Mouse (Mus musculus): ENCODE measurements around the gene Cdsn. TPM values are rescaled to one million over a fixed set of nuclear protein-coding genes. Genes with fewer than 3 reads are reported as not detected.

Gene Cdsn
- polyA plus RNA-seq, 1 experiment = 19.7 TPM

DNA sequence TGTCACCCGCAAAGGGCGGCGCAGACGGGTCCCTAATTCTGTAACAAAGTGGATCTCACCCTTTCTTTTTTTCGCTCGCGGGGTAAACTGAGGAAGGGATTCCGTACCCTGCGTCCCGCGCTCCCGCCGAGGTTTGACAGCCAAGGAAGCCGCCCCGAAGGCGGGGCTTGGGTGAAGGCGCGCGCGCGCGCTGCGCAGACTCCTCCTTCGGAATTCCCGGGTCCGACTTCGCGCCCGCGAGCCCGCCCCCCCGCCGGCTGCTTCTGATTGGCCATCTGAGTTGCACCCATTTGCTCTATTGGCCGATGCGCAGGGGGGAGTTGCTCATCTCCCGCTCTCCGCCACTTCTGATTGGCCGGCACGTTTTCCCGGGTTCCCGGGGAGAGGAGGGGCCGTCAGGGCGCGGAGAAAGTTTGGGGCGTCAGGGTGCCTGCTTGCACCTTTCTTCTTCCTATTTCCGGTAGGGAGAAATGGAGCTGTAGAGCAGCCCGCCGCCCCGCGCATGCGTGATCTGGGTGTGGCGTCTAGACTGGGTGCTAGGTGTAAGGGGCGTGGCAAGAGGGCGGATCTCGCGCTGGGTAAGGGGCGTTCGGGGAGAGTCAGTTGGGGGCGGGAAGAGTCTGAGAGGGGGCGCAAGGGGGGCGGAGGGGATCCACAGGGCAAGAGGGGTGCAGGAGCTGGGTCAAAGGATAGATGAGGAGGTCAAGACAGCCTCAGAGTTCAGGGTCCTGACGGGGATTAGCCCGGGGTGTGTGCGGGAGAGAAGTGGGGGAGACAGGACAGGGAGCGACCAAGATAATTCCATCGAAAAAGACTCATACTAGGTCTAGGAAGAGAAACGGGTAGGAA, 35.1 kb upstream of the Cdsn start, which contains the start of the genes Tcf19 and Cchcr1:
TSS of gene Tcf19 (minus strand) at position 173 of the 849 bp plus-strand sequence.
TSS of gene Cchcr1 (plus strand) at position 449 of the 849 bp plus-strand sequence.
- Histone ChIP-seq H3K4me3 (ENCODE audit: insufficient read depth, low read depth, low read length) (peak within 1 kb of the TSS; percentile 55), H3K27ac (replicated peaks; ENCODE audit: low read depth, low read length) (no peak within 1 kb of the TSS)

GRCm38 (mm10) chr17:35517526-35517925, 34.4 kb upstream of the Cdsn start:
- Histone ChIP-seq H3K4me1 (ENCODE audit: control insufficient read depth, insufficient read depth, insufficient read length, low read length) (peaks cover 5% of the 10 kb centered on the region; the same call in 1 of the 2 replicates), H3K27ac (replicated peaks; ENCODE audit: low read depth, low read length) (no peak overlapping the region), H3K4me3 (ENCODE audit: insufficient read depth, low read depth, low read length) (peak overlapping the region; percentile 55)

More for the DNA sequence above, 35.1 kb upstream of the Cdsn start, which contains the start of the genes Tcf19 and Cchcr1:
- peaks cover 5% of the 10 kb centered on the region; the same call in 1 of the 2 replicates for H3K4me1 ChIP-seq (ENCODE audit: control insufficient read depth, insufficient read depth, insufficient read length, low read length)

- H3K4me3 ChIP-seq (ENCODE audit: insufficient read depth, low read depth, low read length) = no peak overlapping the region
- no peaks in the 10 kb centered on the region for H3K4me1 ChIP-seq (ENCODE audit: control insufficient read depth, insufficient read depth, insufficient read length, low read length)
- H3K27ac ChIP-seq (replicated peaks; ENCODE audit: low read depth, low read length) = no peak overlapping the region
Measured at GRCm38 (mm10) chr17:35524354-35524753, 27.6 kb upstream of the Cdsn start.

DNA sequence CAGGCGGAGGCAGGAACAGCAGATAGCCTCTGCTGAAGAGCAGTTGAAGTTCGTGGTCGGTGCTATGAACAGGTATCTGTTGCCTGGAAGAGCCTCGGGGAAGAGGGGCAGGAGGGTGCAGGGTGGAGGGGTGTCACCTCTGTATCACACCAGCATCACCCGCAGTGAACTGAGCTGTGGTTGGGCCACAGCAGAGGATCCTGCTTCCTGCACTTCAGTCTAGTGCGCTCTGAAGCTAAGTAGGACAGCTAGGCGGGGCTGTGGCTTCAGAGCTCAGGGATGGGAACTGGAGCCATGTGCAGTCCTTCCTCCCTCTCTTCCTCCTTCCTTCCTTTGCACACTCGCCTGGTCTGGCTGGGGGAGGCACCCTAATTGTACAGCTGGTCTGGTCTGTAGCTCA, 25.3 kb upstream of the Cdsn start:
- Histone ChIP-seq H3K27ac (replicated peaks; ENCODE audit: low read depth, low read length) (no peak overlapping the region), H3K4me1 (ENCODE audit: control insufficient read depth, insufficient read depth, insufficient read length, low read length) (no peaks in the 10 kb centered on the region), H3K4me3 (ENCODE audit: insufficient read depth, low read depth, low read length) (no peak overlapping the region)

GRCm38 (mm10) chr17:35532360-35532759, 19.6 kb upstream of the Cdsn start:
- H3K27ac ChIP-seq (replicated peaks; ENCODE audit: low read depth, low read length) = no peak overlapping the region
- H3K4me3 ChIP-seq (ENCODE audit: insufficient read depth, low read depth, low read length) = no peak overlapping the region
- no peaks in the 10 kb centered on the region for H3K4me1 ChIP-seq (ENCODE audit: control insufficient read depth, insufficient read depth, insufficient read length, low read length)

GRCm38 (mm10) chr17:35532901-35533300, 19.0 kb upstream of the Cdsn start, which contains the start of gene Psors1c2:
TSS of gene Psors1c2 (plus strand) at chr17:35533201.
- Histone ChIP-seq H3K4me1 (ENCODE audit: control insufficient read depth, insufficient read depth, insufficient read length, low read length) (no peaks in the 10 kb centered on the region), H3K4me3 (ENCODE audit: insufficient read depth, low read depth, low read length) (no peak within 1 kb of the TSS), H3K27ac (replicated peaks; ENCODE audit: low read depth, low read length) (no peak within 1 kb of the TSS)

GRCm38 (mm10) chr17:35534343-35534742, 17.6 kb upstream of the Cdsn start:
- H3K4me3 ChIP-seq (ENCODE audit: insufficient read depth, low read depth, low read length) = no peak overlapping the region
- H3K4me1 ChIP-seq (ENCODE audit: control insufficient read depth, insufficient read depth, insufficient read length, low read length) = no peaks in the 10 kb centered on the region
- no peak overlapping the region for H3K27ac ChIP-seq (replicated peaks; ENCODE audit: low read depth, low read length)

GRCm38 (mm10) chr17:35537421-35537820, 14.5 kb upstream of the Cdsn start:
- Histone ChIP-seq H3K4me1 (ENCODE audit: control insufficient read depth, insufficient read depth, insufficient read length, low read length) (no peaks in the 10 kb centered on the region), H3K27ac (replicated peaks; ENCODE audit: low read depth, low read length) (no peak overlapping the region), H3K4me3 (ENCODE audit: insufficient read depth, low read depth, low read length) (no peak overlapping the region)

DNA sequence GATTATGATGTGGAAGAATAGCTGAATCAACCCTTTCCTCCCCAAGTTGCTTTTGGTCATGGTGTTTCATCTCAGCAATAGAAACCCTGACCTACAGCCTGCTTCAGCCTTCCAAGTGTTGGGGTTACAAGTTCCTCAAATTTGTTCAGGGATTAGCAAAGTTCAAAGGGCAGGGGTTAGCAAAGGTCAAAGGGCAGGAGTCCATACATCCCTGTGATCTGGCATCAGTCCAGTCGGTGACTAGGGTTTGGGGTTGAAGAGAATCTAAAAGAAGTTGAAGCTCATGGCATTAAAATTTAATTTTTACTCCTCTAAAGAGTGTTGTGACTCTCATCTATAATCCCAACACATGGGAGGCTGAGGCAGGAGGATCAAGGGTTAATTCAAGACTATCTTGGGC, 13.5 kb upstream of the Cdsn start:
- Histone ChIP-seq H3K27ac (replicated peaks; ENCODE audit: low read depth, low read length) (no peak overlapping the region), H3K4me1 (ENCODE audit: control insufficient read depth, insufficient read depth, insufficient read length, low read length) (no peaks in the 10 kb centered on the region)

GRCm38 (mm10) chr17:35539540-35539939, 12.4 kb upstream of the Cdsn start:
- Histone ChIP-seq H3K4me1 (ENCODE audit: control insufficient read depth, insufficient read depth, insufficient read length, low read length) (no peaks in the 10 kb centered on the region), H3K4me3 (ENCODE audit: insufficient read depth, low read depth, low read length) (no peak overlapping the region), H3K27ac (replicated peaks; ENCODE audit: low read depth, low read length) (no peak overlapping the region)

More for the DNA sequence above, 13.5 kb upstream of the Cdsn start:
- no peak overlapping the region for H3K4me3 ChIP-seq (ENCODE audit: insufficient read depth, low read depth, low read length)

DNA sequence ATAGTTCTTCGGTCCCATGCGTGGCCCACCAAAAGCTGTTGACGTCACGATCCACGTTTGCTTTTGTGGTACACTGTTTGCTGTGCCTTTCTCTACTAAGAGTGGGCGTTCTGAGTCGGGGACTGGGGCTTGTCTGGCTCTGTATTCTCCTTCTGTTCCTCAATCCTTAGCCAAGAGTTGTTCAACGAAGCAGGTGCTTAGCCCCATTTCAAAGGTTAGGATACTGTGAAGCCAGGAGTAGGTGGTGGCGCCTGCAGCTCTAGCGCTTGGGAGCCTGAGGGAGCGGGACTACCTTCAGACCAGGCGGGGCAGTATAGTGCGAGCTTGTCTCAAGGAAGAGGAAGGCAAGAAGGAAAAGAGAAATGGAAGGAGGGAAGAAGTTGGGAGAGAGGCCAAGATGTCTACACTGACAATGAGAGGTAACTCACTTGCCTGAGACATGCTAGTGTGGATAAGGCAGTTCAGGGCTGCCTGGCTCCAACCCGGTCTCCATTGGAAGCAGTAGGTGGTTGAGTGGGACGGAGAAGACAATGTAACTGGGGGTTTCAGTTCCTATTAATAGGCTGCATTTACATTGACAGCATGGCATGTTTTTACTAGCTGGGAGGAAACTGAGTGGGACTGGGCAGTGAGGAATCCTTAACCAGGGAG, 9.0 kb upstream of the Cdsn start:
- no peaks in the 10 kb centered on the region for H3K4me1 ChIP-seq (ENCODE audit: control insufficient read depth, insufficient read depth, insufficient read length, low read length)
- no peak overlapping the region for H3K4me3 ChIP-seq (ENCODE audit: insufficient read depth, low read depth, low read length)
- H3K27ac ChIP-seq (replicated peaks; ENCODE audit: low read depth, low read length) = no peak overlapping the region

DNA sequence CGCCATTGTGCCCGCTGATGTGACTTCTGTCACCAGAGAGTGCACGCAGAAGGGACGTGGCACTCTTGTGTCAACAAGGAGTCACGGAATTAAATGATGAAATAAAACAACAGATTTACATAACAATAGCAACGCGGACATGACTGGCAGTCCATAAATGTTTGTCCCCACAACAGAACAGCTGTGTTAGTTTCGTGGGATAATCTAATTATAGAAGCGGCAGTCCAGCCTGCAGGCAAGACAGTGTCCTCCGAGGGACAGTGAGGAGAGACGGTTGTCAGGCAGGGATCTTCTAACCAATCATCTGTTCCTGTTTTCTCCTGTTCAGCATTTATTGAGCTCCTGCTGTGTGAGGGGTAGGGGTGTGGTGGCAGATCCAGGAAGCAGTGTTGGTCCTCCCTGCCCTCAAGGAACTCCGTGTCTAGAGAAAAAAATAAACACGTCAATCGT, 8.5 kb upstream of the Cdsn start:
- H3K27ac ChIP-seq (replicated peaks; ENCODE audit: low read depth, low read length) = no peak overlapping the region
- H3K4me1 ChIP-seq (ENCODE audit: control insufficient read depth, insufficient read depth, insufficient read length, low read length) = no peaks in the 10 kb centered on the region
- H3K4me3 ChIP-seq (ENCODE audit: insufficient read depth, low read depth, low read length) = no peak overlapping the region

DNA sequence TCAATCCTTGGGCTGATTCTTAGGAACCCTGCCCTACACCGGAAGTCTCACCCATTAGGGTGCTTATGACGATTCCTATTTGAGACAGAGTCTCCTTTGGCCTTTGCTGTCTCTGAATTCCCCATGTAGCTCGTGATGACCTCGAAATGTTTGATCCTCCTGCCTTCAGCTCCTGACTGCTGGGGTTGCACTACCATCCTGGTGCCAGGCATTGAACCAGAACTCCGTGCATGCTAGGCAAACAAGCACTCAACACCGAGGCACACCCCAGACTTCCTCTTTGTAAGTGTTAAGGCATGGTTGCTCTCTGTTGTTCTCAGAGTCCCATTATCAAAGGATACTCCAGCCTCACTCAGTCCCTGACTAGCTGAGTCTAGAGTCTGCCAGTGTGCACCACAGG, 7.9 kb upstream of the Cdsn start:
- Histone ChIP-seq H3K4me1 (ENCODE audit: control insufficient read depth, insufficient read depth, insufficient read length, low read length) (peaks cover 2% of the 10 kb centered on the region; the same call in 1 of the 2 replicates), H3K27ac (replicated peaks; ENCODE audit: low read depth, low read length) (no peak overlapping the region), H3K4me3 (ENCODE audit: insufficient read depth, low read depth, low read length) (no peak overlapping the region)

DNA sequence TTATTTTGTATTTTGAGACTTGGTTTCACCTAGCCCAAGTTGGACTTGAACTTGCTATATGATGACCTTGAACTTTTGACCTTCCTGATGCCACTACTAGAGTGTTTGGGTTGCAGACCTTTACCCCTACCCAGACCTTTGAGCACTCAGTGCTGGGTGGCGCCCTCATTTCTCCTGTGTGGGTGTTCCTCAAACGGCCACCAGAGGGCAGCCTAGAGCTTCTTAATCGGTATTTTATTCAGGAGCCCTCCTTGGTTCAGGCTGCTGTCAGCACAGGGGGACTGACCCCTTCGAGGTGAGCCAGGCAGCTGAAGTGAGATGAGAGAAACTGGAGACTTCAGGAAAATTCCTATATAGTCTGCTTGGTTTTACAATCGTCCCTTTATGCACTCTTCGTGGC, 7.2 kb upstream of the Cdsn start:
- Histone ChIP-seq H3K27ac (replicated peaks; ENCODE audit: low read depth, low read length) (no peak overlapping the region), H3K4me3 (ENCODE audit: insufficient read depth, low read depth, low read length) (no peak overlapping the region), H3K4me1 (ENCODE audit: control insufficient read depth, insufficient read depth, insufficient read length, low read length) (peaks cover 2% of the 10 kb centered on the region)

GRCm38 (mm10) chr17:35547465-35547864, 4.5 kb upstream of the Cdsn start:
- Histone ChIP-seq H3K27ac (replicated peaks; ENCODE audit: low read depth, low read length) (no peak overlapping the region), H3K4me3 (ENCODE audit: insufficient read depth, low read depth, low read length) (no peak overlapping the region), H3K4me1 (ENCODE audit: control insufficient read depth, insufficient read depth, insufficient read length, low read length) (peaks cover 10% of the 10 kb centered on the region)

Data from brown adipose tissue, adult 24 weeks (tissue).